Mouse (Mus musculus) lung, adult 2 months (tissue): ENCODE data around the gene Tmprss7.

ENCODE experiments used
- CTCF ChIP-seq: fragments of 200-500 bp; IDR thresholded peaks from 2 replicates; pipeline ENCODE4 v1.5.1; 2011; ENCODE audit warnings: mild to moderate bottlenecking, low read length, control low read depth; ENCODE audit not compliant: insufficient read depth
- POLR2A ChIP-seq: fragments of 200-500 bp; IDR thresholded peaks from 2 replicates; pipeline ENCODE4 v1.6.1; 2011; ENCODE audit warnings: low read depth, mild to moderate bottlenecking, control low read depth, low read length, borderline replicate concordance; ENCODE audit errors: extremely low read depth

DNA sequence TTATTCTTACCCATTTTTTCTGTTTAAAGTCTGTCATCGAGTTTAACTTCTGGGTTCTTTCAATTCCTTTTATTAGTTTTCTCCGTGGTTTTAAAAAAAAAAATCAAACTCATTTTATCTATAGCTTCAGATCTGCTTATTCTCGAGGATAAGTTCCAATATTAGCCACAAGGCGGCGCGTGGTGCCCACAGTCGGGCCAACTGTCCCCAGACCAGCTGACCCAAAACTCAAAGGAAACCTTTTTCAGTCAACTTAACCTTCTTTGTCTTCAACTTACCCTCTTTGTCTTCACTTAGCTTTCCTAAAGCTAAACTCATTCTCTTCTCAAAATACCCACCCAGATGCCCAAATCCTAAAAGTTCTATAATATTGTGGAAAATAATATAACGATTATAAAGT, 8.6 kb downstream of the Tmprss7 start:
- peak; percentile 87 for TF ChIP-seq CTCF
- no peak for TF ChIP-seq POLR2A
